Mouse (Mus musculus) neutrophil, adult 5-6 weeks (primary cell): ENCODE data around the gene Efhd1. TPM values are rescaled to one million over a fixed set of nuclear protein-coding genes. Genes with fewer than 3 reads are reported as not detected.

Experiments
- ATAC-seq: fragments of 151-379, 151-347 bp; 2 replicates; pipeline ENCODE4 v1.8.0; 2017; ENCODE audit warnings: mild to moderate bottlenecking, moderate TSS enrichment; ENCODE audit not compliant: insufficient number of reproducible peaks, poor library complexity, low FRiP score, severe bottlenecking; ENCODE audit errors: extremely low read depth
- total RNA-seq: library from RNA; stranded (forward); fragments of 200-1000 nt; gene quantifications from 2 replicates; pipeline ENCODE4 v1.2.3, GENCODE M21; 2017

Efhd1 gene
- total RNA-seq, 1 experiment from 2014 or later: not detected

DNA sequence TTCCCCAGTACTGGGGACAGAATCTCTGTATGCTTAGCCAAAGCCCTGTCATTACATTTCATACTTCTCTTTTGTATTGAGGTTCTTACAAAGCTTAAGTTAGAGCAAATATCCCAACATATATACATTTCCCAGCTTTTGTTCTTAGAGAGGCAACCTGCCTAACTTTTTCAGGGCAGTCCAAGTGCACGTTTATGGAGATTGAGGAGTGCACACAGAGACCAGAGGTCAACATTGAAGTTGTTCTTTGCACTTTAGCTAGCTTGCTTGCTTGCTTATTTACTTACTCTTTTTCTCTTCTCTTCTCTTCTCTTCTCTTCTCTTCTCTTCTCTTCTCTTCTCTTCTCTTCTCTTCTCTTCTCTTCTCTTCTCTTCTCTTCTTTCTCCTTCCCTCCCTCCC is 96.1 kb downstream of the Efhd1 start:
- no peak for ATAC-seq

Other genes with a start within 250 kb of the Efhd1 start
- not detected in 2 replicates for gene Alppl2, start 174.4 kb upstream of the Efhd1 start, total RNA-seq
- gene Alpi, start 162.8 kb upstream of the Efhd1 start, total RNA-seq: not detected in 2 replicates
- gene Akp3, start 139.4 kb upstream of the Efhd1 start, total RNA-seq: not detected in 2 replicates
- gene Ecel1, start 107.8 kb upstream of the Efhd1 start, total RNA-seq: not detected in 2 replicates
- gene Prss56, start 81.0 kb upstream of the Efhd1 start, total RNA-seq: not detected in 2 replicates
- gene Chrnd, start 73.8 kb upstream of the Efhd1 start, total RNA-seq: not detected in 2 replicates
- gene Chrng, start 59.7 kb upstream of the Efhd1 start, total RNA-seq: 0.12 TPM in 1 of 2 replicates, not detected in the other
- 111 and 118 TPM in 2 replicates for gene Eif4e2, start 50.4 kb upstream of the Efhd1 start, total RNA-seq
- gene Gigyf2, start 62.6 kb downstream of the Efhd1 start, total RNA-seq: 117 and 137 TPM in 2 replicates
- 0.37 and 0.70 TPM in 2 replicates for gene Kcnj13, start 130.4 kb downstream of the Efhd1 start, total RNA-seq
- not detected in 2 replicates for gene Snorc, start 205.9 kb downstream of the Efhd1 start, total RNA-seq
- gene Neu2, start 245.5 kb downstream of the Efhd1 start, total RNA-seq: not detected in 2 replicates